Mouse (Mus musculus) limb, embryonic 12.5 days (tissue): ENCODE measurements around the gene Cyp26b1. TPM values are rescaled to one million over a fixed set of nuclear protein-coding genes. Genes with fewer than 3 reads are reported as not detected.

Source experiments
- ATAC-seq: fragments of 200-750 bp; cut with Nextera tagmentation; 2 replicates; pipeline ENCODE4 v1.8.0; 2017; ENCODE audit warnings: low read depth, moderate TSS enrichment; ENCODE audit not compliant: insufficient number of reproducible peaks, insufficient read depth, low FRiP score, low TSS enrichment
- H3K27ac ChIP-seq: fragments of 300-500 bp; sonication (generic); 2 replicates; pipeline ENCODE4 v1.5.1; 2016; ENCODE audit warnings: mild to moderate bottlenecking, moderate library complexity
- H3K27me3 ChIP-seq: fragments of 300-500 bp; sonication (generic); 2 replicates; pipeline ENCODE4 v1.6.1; 2016; ENCODE audit warnings: mild to moderate bottlenecking, moderate library complexity
- H3K36me3 ChIP-seq: fragments of 300-500 bp; sonication (generic); 2 replicates; pipeline ENCODE4 v1.6.1; 2016; ENCODE audit warnings: mild to moderate bottlenecking, moderate library complexity
- H3K4me1 ChIP-seq: fragments of 300-500 bp; sonication (generic); replicated peaks from 2 replicates; pipeline ENCODE4 v1.6.1; 2016
- H3K4me2 ChIP-seq: fragments of 300-500 bp; sonication (generic); 2 replicates; pipeline ENCODE4 v1.6.1; 2016; ENCODE audit warnings: mild to moderate bottlenecking, moderate library complexity
- H3K4me3 ChIP-seq: fragments of 300-500 bp; sonication (generic); replicated peaks from 2 replicates; pipeline ENCODE4 v1.5.1; 2016; ENCODE audit warnings: mild to moderate bottlenecking
- H3K9ac ChIP-seq: fragments of 300-500 bp; sonication (generic); replicated peaks from 2 replicates; pipeline ENCODE4 v1.6.1; 2016; ENCODE audit warnings: mild to moderate bottlenecking, moderate library complexity
- H3K9me3 ChIP-seq: fragments of 300-500 bp; sonication (generic); 2 replicates; pipeline ENCODE4 v1.6.1; 2016; ENCODE audit warnings: mild to moderate bottlenecking, moderate library complexity
- WGBS: fragments of 180-500 bp; shearing (Covaris S2); methylation state at CpG from one replicate; pipeline ENCODE4 v1.1.7; 2016; 5-methylcytosine and 5-hydroxymethylcytosine counted together
- polyA plus RNA-seq: library from polyadenylated mRNA; unstranded; fragments of >200 nt; fragmentation: Nextera tagmentation; extraction: Ambion mirVana; gene quantifications from 2 replicates; pipeline ENCODE4 v1.2.1, GENCODE M21; 2016

Cyp26b1 gene
- polyA plus RNA-seq, 1 experiment from 2014 or later = 45.4 TPM

DNA sequence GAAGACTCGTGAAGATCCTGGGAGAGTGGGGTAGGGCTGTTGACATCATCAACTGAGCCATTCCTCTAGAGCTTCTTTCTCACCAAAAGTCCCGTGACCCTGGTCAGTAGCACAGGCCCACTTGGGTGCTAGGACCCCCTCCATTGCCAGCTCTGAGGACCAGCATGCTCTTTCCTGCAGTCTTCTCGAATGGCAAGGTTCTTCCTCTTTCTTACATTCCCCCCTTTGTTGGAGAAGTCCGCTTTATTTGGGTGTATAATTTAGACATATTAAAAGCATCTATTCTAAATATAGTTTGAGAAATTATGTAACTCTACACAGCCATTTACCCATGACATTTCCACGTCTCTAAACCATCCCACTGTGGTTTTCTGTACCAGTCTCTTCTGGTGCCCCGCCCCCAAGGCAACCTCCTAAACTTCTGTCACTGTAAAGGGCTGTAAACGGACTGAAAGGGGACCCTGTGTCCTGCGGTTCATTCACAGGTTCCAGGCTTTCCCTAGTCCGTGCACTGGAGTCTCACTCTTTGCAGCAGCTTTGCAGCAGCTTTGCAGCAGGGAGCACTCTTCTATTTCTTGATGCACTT, 43.8 kb downstream of the Cyp26b1 start:
- Histone ChIP-seq H3K4me1 (peaks cover 11% of the 10 kb centered on the region), H3K4me2 (no peak overlapping the region), H3K36me3 (no peaks in the 10 kb centered on the region), H3K4me3 (no peak overlapping the region), H3K9ac (no peak overlapping the region), H3K27me3 (no peaks in the 10 kb centered on the region), H3K9me3 (no peaks in the 10 kb centered on the region), H3K27ac (no peak overlapping the region)
- whole genome bisulfite sequencing = 62% methylated on average over 9 of the region's 9 CpGs
- no peak for ATAC-seq

DNA sequence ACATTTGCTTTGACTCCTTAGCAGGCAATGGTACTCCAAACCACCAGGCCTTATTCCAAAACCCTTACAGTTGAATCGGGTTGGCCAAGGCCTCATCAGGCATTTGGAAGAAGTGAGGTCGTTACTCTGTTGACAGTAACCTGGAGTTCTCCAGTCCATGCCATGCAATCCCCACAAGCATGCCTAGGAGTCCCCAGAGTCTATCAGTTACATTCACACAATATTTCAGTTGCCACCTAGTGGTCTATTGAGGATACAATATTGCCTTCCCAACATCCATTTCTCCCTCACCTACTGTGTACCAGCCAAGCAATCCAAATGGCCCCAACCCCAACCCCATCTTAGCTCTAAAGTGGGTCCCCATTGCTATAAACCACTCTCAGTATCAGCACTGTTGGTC, 48.3 kb downstream of the Cyp26b1 start:
- Histone ChIP-seq H3K27me3 (peaks cover 2% of the 10 kb centered on the region; the same call in 1 of the 2 replicates), H3K27ac (no peak overlapping the region), H3K4me1 (peaks cover 9% of the 10 kb centered on the region; the same call in 1 of the 2 replicates), H3K9me3 (no peaks in the 10 kb centered on the region), H3K36me3 (no peaks in the 10 kb centered on the region), H3K4me3 (no peak overlapping the region), H3K9ac (no peak overlapping the region), H3K4me2 (no peak overlapping the region)
- 70% methylated on average over 2 of the region's 2 CpGs for WGBS
- no peak for ATAC-seq

DNA sequence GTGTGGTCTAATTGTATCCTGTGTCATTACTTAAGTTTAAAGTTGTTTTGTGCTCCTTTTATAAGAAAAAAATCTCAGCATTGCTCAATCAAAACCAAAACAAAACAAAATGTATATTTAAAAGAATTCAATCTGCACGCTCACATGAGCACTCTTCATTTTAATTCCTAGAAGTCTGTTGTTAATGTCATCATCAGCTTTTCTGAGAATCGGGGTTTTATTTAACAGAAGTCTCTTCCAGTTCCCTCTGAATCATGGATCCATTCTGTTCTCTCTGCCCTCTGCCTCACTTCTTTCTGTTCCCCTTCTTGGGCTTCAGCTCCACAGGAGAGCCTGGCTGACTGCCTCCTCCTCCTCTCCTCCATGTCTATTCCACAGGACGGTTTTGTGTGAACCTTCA, 49.3 kb downstream of the Cyp26b1 start:
- H3K36me3 ChIP-seq = no peaks in the 10 kb centered on the region
- ATAC-seq = no peak
- 80% methylated on average over 3 of the region's 3 CpGs for WGBS

DNA sequence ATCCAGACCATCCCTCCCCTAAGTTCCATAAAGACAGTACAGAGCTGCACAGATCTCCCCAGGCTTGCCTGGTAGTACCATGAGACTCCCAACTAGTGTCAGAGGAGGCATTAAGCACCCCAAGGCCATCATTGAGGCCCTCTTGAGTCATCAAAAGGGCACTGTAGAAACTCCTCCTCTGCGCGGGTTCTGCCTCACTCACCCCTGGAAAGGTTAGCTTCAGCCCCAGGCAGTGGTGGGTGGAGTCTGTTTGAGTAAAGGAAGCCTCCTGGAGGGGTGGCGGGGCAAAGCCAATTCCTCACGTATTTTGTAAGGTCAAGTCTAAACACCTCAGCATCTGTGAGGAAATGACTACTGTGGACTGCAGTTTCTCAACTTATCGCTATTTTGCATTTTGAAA, 50.2 kb downstream of the Cyp26b1 start:
- H3K9me3 ChIP-seq = no peaks in the 10 kb centered on the region
- H3K27me3 ChIP-seq = peaks cover 2% of the 10 kb centered on the region; the same call in 1 of the 2 replicates
- 32% methylated on average over 5 of the region's 5 CpGs for WGBS
- H3K36me3 ChIP-seq = no peaks in the 10 kb centered on the region
- H3K4me2 ChIP-seq = no peak overlapping the region
- no peak overlapping the region for H3K9ac ChIP-seq
- H3K4me3 ChIP-seq = no peak overlapping the region
- H3K27ac ChIP-seq = no peak overlapping the region
- ATAC-seq = no peak
- 0 out of 2 replicates have a peak, but pooled peaks cover 7% of the 10 kb centered on the region for H3K4me1 ChIP-seq

More for the DNA sequence above, 49.3 kb downstream of the Cyp26b1 start:
- no peak overlapping the region for H3K4me2 ChIP-seq
- H3K4me3 ChIP-seq = no peak overlapping the region
- no peak overlapping the region for H3K27ac ChIP-seq
- no peaks in the 10 kb centered on the region for H3K9me3 ChIP-seq
- 0 out of 2 replicates have a peak, but pooled peaks cover 7% of the 10 kb centered on the region for H3K4me1 ChIP-seq
- H3K27me3 ChIP-seq = peaks cover 2% of the 10 kb centered on the region; the same call in 1 of the 2 replicates
- no peak overlapping the region for H3K9ac ChIP-seq

DNA sequence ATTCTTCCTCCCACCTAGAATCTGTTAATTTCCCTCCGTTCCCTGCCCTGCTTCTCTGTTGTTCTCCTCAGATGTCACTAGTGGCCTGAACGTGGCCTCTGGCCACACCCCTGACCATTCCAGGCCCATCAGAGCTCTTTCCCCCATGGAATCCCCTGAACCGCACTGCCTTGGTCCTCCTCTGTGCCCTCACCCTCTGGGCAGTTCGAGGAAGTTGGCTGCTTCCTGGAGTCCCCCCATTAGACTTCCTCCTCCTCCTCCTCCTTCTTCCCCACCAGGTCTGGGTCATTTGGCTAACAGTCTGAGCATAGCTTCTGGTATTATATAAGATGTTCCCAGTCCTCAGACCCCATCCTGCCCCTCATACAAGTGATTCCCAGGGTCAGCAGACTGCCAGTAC, 53.8 kb downstream of the Cyp26b1 start:
- peaks cover 2% of the 10 kb centered on the region; the same call in 1 of the 2 replicates for H3K27me3 ChIP-seq
- H3K9me3 ChIP-seq = no peaks in the 10 kb centered on the region
- ATAC-seq = no peak
- no peaks in the 10 kb centered on the region for H3K36me3 ChIP-seq
- 0 out of 2 replicates have a peak, but pooled peaks cover 7% of the 10 kb centered on the region for H3K4me1 ChIP-seq
- no peak overlapping the region for H3K9ac ChIP-seq
- no peak overlapping the region for H3K4me3 ChIP-seq
- WGBS = 43% methylated on average over 4 of the region's 4 CpGs
- no peak overlapping the region for H3K27ac ChIP-seq
- no peak overlapping the region for H3K4me2 ChIP-seq

DNA sequence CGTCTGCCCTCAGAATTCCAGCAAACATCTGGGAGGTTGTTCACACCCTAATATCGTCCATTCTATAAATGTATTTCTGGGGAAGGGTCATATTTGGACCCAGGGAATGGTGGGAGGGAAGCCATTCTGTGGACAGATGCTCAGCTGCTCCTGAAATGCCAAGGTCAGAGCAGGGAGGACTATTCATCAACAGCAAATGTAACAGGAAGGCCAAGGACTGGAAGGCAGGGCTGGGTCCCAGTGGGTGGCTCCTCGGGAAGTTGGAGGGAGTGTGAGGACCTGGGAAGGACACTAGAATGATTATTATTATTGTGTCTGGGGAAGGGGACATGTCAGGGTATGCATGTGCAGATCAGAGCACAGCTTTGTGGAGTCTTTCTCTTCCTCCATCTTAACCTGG, 55.0 kb downstream of the Cyp26b1 start:
- Histone ChIP-seq H3K36me3 (no peaks in the 10 kb centered on the region), H3K4me3 (no peak overlapping the region), H3K27me3 (no peaks in the 10 kb centered on the region), H3K4me2 (no peak overlapping the region), H3K4me1 (0 out of 2 replicates have a peak, but pooled peaks cover 4% of the 10 kb centered on the region), H3K9ac (no peak overlapping the region), H3K27ac (no peak overlapping the region), H3K9me3 (no peaks in the 10 kb centered on the region)
- no peak for ATAC-seq
- 72% methylated on average over 3 of the region's 3 CpGs for WGBS

DNA sequence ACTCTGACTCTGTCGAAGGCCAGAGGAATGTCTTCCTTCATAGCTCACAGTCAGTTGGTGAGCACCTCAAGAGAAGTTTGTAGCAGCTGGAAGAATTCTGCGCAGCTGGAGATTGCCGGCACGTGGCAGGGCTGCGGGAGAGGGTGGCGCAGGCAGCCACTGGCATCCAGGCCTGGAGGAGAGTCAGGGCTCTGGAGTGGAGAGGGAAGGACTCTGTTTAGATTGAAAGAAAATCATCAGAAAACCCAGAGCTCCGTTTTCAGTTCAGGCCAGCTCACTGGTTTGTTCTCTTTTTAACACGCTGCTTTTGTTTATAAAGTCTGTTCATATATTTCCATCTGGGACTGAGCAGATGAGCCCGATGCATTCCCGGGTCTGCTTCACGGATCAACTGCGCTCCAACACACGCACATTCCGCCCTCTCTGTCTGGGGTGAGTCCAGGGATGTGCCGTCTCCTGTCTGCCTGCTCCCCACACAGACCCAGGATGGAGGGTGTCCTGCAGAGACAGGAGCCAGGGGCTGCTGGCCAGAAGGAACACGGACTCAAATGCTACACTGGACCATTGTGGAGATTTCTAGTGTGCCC, 56.0 kb downstream of the Cyp26b1 start:
- no peaks in the 10 kb centered on the region for H3K4me1 ChIP-seq
- no peak overlapping the region for H3K9ac ChIP-seq
- H3K4me2 ChIP-seq = no peak overlapping the region
- H3K27me3 ChIP-seq = no peaks in the 10 kb centered on the region
- no peaks in the 10 kb centered on the region for H3K9me3 ChIP-seq
- H3K27ac ChIP-seq = no peak overlapping the region
- H3K36me3 ChIP-seq = no peaks in the 10 kb centered on the region
- ATAC-seq = no peak
- WGBS = 78% methylated on average over 16 of the region's 16 CpGs
- no peak overlapping the region for H3K4me3 ChIP-seq

DNA sequence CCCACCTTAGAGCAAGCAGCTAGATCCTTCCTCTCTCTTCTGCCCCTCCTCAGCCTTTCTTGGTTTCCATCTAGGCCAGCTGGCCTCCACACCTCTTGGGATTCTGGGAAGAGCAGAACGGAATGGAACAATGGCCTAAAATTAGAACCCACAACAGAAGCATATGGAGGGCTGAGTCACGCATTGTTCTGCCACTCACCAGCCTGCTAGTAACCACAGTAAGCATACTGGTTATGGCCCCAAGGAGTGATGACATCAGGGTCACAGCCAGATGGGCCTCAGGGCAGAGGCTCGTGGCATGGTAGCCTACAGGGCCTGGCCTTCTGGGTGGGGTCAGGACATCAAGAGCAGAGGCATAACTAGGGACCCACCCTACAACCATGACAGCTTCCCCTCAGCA, 58.8 kb downstream of the Cyp26b1 start:
- no peak overlapping the region for H3K4me2 ChIP-seq
- H3K27ac ChIP-seq = no peak overlapping the region
- no peak overlapping the region for H3K9ac ChIP-seq
- no peak overlapping the region for H3K4me3 ChIP-seq
- no peaks in the 10 kb centered on the region for H3K4me1 ChIP-seq
- no peaks in the 10 kb centered on the region for H3K27me3 ChIP-seq
- no peak for ATAC-seq
- H3K9me3 ChIP-seq = no peaks in the 10 kb centered on the region
- WGBS = 87% methylated on average over 3 of the region's 3 CpGs
- H3K36me3 ChIP-seq = no peaks in the 10 kb centered on the region

DNA sequence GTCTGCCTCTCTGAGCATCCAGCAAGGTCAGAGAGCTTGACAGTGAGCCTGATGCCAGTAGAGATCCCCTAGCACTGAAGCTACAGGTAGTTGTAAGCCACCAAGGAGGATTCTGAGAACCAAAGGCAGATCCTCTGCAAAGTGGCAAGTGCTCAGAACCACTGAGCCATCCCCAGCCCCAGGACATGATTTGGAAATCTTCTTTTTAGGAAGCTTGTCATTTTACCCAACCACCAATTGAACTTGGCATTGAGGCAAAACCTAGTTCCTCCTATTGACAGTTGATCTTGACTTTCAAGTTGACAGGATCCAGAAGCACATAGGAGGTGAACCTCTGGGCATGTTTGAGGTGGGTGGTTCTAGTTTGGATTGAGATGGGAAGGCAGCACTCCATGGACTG, 63.8 kb downstream of the Cyp26b1 start:
- no peaks in the 10 kb centered on the region for H3K9me3 ChIP-seq
- no peaks in the 10 kb centered on the region for H3K4me1 ChIP-seq
- H3K4me2 ChIP-seq = no peak overlapping the region
- H3K27ac ChIP-seq = no peak overlapping the region
- no peaks in the 10 kb centered on the region for H3K36me3 ChIP-seq
- no peak for ATAC-seq
- no peaks in the 10 kb centered on the region for H3K27me3 ChIP-seq
- no peak overlapping the region for H3K4me3 ChIP-seq
- H3K9ac ChIP-seq = no peak overlapping the region

DNA sequence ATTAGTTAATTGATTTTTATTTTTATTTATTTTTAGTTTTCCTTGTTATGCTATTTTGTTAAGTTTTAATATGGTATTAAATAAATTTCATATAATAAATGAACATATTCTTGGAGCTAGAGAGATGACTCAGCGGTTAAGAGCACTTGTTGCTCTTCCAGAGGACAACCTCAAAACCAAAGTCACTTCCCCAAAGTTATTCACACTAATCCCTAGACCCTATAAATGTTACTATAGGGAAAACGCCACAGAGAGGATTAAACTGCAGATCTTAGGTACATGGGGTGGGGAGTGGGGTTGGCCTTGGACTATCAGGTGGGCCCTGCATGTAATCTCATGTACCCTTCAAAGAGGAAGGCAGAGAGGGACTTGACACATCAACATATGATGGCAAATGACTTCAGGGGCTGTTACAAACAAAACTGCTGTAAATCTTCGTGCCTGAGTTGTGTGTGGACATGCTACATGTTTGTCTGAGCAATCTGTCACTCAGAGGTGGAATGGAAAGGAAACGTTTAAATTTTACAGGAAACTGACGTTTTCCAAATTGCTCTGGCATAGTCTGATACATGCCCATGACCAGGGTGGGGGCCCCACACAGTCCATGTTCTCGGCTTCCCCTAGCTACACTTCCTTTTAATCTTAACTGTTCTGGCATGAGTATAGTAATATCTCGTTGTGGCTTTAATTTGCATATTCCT, 68.7 kb downstream of the Cyp26b1 start:
- H3K27ac ChIP-seq = no peak overlapping the region
- no peaks in the 10 kb centered on the region for H3K4me1 ChIP-seq
- no peaks in the 10 kb centered on the region for H3K9me3 ChIP-seq
- ATAC-seq = no peak
- H3K4me2 ChIP-seq = no peak overlapping the region
- 73% methylated on average over 7 of the region's 7 CpGs for WGBS
- H3K9ac ChIP-seq = no peak overlapping the region
- no peaks in the 10 kb centered on the region for H3K27me3 ChIP-seq
- no peaks in the 10 kb centered on the region for H3K36me3 ChIP-seq
- no peak overlapping the region for H3K4me3 ChIP-seq
